Comparison of ENCODE assay signal across 10 mouse cellular contexts in genomic region chr17:5352901-5353300, GRCm38 (mm10).
DNase-seq lines count a peak whose midpoint lies in the region; ATAC-seq and TF ChIP-seq lines count a peak whose summit lies in the region.
"Had no signal": no experiment of that assay in that cellular context is flagged by ENCODE, and none has a peak within 500 bp of the region (broad histone marks: within the 10 kb centered on the region; RNA-seq: fewer than 3 reads in every experiment).

No protein-coding gene starts in this region.

- TF ChIP-seq EP300 in heart, postnatal 0 days (IDR thresholded peaks at IDR 0.05; ENCODE audit: low read depth) = no peak
- TF ChIP-seq EP300 in lung, postnatal 0 days (IDR thresholded peaks at IDR 0.05) = no peak

- H3K4me3 ChIP-seq in hindbrain, embryonic 13.5 days = no peak overlapping the region
- H3K4me3 ChIP-seq in hindbrain, embryonic 12.5 days = no peak overlapping the region
- no peak overlapping the region for H3K4me3 ChIP-seq in heart, postnatal 0 days (ENCODE audit: low read depth, low read length)
- H3K4me3 ChIP-seq in lung, postnatal 0 days (ENCODE audit: low read depth, low read length) = no peak overlapping the region
- H3K4me3 ChIP-seq in liver, embryonic 11.5 days (ENCODE audit: low read depth, low read length) = no peak overlapping the region
- H3K4me3 ChIP-seq: erythroblast, embryonic 14.5 days had no signal

- H3K27me3 ChIP-seq in hindbrain, embryonic 13.5 days = no peaks in the 10 kb centered on the region
- H3K27me3 ChIP-seq in hindbrain, embryonic 12.5 days = no peaks in the 10 kb centered on the region
- H3K27me3 ChIP-seq in heart, postnatal 0 days (ENCODE audit: control insufficient read depth, insufficient read depth, low read length) = no peaks in the 10 kb centered on the region
- no peaks in the 10 kb centered on the region for H3K27me3 ChIP-seq in lung, postnatal 0 days (replicated peaks; ENCODE audit: insufficient read depth, low read length)
- H3K27me3 ChIP-seq in liver, embryonic 11.5 days (replicated peaks; ENCODE audit: control insufficient read depth, insufficient read depth, low read length) = no peaks in the 10 kb centered on the region

- peaks cover 6% of the 10 kb centered on the region; the same call in 1 of the 2 replicates for H3K4me1 ChIP-seq in hindbrain, embryonic 13.5 days (replicated peaks)
- H3K4me1 ChIP-seq in hindbrain, embryonic 12.5 days = no peaks in the 10 kb centered on the region
- peaks cover 3% of the 10 kb centered on the region; the same call in 1 of the 2 replicates for H3K4me1 ChIP-seq in heart, postnatal 0 days (ENCODE audit: control insufficient read depth, insufficient read depth)
- H3K4me1 ChIP-seq in lung, postnatal 0 days (ENCODE audit: insufficient read depth, low read depth, low read length) = no peaks in the 10 kb centered on the region
- no peaks in the 10 kb centered on the region for H3K4me1 ChIP-seq in liver, embryonic 11.5 days (replicated peaks; ENCODE audit: control insufficient read depth, insufficient read depth, low read length)

- peak; percentile 60 for ATAC-seq in hindbrain, embryonic 13.5 days (ENCODE audit: low FRiP score)
- no peak; the same call in 1 of the 2 replicates for ATAC-seq in hindbrain, embryonic 12.5 days (ENCODE audit: low FRiP score)
- peak; percentile 84 for ATAC-seq in cerebellum, adult (ENCODE audit: insufficient number of reproducible peaks, low FRiP score, low TSS enrichment)
- ATAC-seq in heart, postnatal 0 days (ENCODE audit: insufficient read depth, low read depth) = peak; percentile 74
- peak; percentile 21; the same call in 1 of the 2 replicates for ATAC-seq in lung, postnatal 0 days
- no peak for ATAC-seq in liver, embryonic 11.5 days (replicated peaks; ENCODE audit: low FRiP score)

- no peak overlapping the region for H3K4me2 ChIP-seq in hindbrain, embryonic 13.5 days
- no peak overlapping the region for H3K4me2 ChIP-seq in hindbrain, embryonic 12.5 days (replicated peaks)
- no peak overlapping the region for H3K4me2 ChIP-seq in heart, postnatal 0 days (ENCODE audit: low read depth, low read length)
- H3K4me2 ChIP-seq in lung, postnatal 0 days (replicated peaks; ENCODE audit: low read depth, low read length) = no peak overlapping the region
- H3K4me2 ChIP-seq in liver, embryonic 11.5 days = no peak overlapping the region

- no peaks in the 10 kb centered on the region for H3K36me3 ChIP-seq in hindbrain, embryonic 13.5 days
- H3K36me3 ChIP-seq in hindbrain, embryonic 12.5 days = no peaks in the 10 kb centered on the region
- H3K36me3 ChIP-seq in heart, postnatal 0 days (replicated peaks; ENCODE audit: control insufficient read depth, insufficient read depth, low read length) = no peaks in the 10 kb centered on the region
- H3K36me3 ChIP-seq in lung, postnatal 0 days (ENCODE audit: insufficient read depth, low read length) = no peaks in the 10 kb centered on the region
- no peaks in the 10 kb centered on the region for H3K36me3 ChIP-seq in liver, embryonic 11.5 days (ENCODE audit: control insufficient read depth, insufficient read depth, low read length)
- H3K36me3 ChIP-seq: G1E had no signal

- WGBS in hindbrain, embryonic 13.5 days = 61% methylated on average over 5 of the region's 5 CpGs
- 67% methylated on average over 5 of the region's 5 CpGs for WGBS in hindbrain, embryonic 12.5 days
- WGBS in heart, postnatal 0 days = 29% methylated on average over 5 of the region's 5 CpGs
- WGBS in lung, postnatal 0 days = 39% methylated on average over 5 of the region's 5 CpGs
- 75% methylated on average over 5 of the region's 5 CpGs for WGBS in liver, embryonic 11.5 days

- no peak overlapping the region for H3K9ac ChIP-seq in hindbrain, embryonic 13.5 days
- no peak overlapping the region for H3K9ac ChIP-seq in hindbrain, embryonic 12.5 days
- H3K9ac ChIP-seq in heart, postnatal 0 days (replicated peaks; ENCODE audit: low read depth, low read length) = no peak overlapping the region
- H3K9ac ChIP-seq in lung, postnatal 0 days (replicated peaks; ENCODE audit: low read depth) = no peak overlapping the region
- no peak overlapping the region for H3K9ac ChIP-seq in liver, embryonic 11.5 days (ENCODE audit: low read depth, low read length)

- 0 out of 2 replicates have a peak overlapping the region, but pooled peaks have one; percentile 30 for H3K27ac ChIP-seq in hindbrain, embryonic 13.5 days
- H3K27ac ChIP-seq in hindbrain, embryonic 12.5 days = no peak overlapping the region
- H3K27ac ChIP-seq in heart, postnatal 0 days (ENCODE audit: low read depth) = no peak overlapping the region
- H3K27ac ChIP-seq in lung, postnatal 0 days (ENCODE audit: low read length) = no peak overlapping the region
- H3K27ac ChIP-seq in liver, embryonic 11.5 days (ENCODE audit: low read depth, low read length) = no peak overlapping the region

- H3K9me3 ChIP-seq in hindbrain, embryonic 13.5 days = no peaks in the 10 kb centered on the region
- 0 out of 2 replicates have a peak, but pooled peaks cover 3% of the 10 kb centered on the region for H3K9me3 ChIP-seq in hindbrain, embryonic 12.5 days (replicated peaks)
- no peaks in the 10 kb centered on the region for H3K9me3 ChIP-seq in heart, postnatal 0 days (replicated peaks; ENCODE audit: control insufficient read depth, low read length)
- no peaks in the 10 kb centered on the region for H3K9me3 ChIP-seq in lung, postnatal 0 days (ENCODE audit: low read length)
- no peaks in the 10 kb centered on the region for H3K9me3 ChIP-seq in liver, embryonic 11.5 days (ENCODE audit: control insufficient read depth, low read length)
- H3K9me3 ChIP-seq: G1E had no signal

- peak; percentile 32; the same call in 1 of the 2 replicates for TF ChIP-seq CTCF in heart, postnatal 0 days (IDR thresholded peaks at IDR 0.05; ENCODE audit: low read depth)
- TF ChIP-seq CTCF in lung, postnatal 0 days (IDR thresholded peaks at IDR 0.05) = no peak; the same call in 1 of the 2 replicates

- DNase-seq in 3T3-L1 (ENCODE audit: low read depth, low spot score) = peak; percentile 20
- peak; percentile 66 for DNase-seq in heart, postnatal 0 days (ENCODE audit: low spot score)
- DNase-seq in lung, postnatal 0 days (ENCODE audit: low spot score) = peak; percentile 61
- DNase-seq in spleen, adult 18-20 months = no peak
- no peak for DNase-seq in liver, embryonic 11.5 days (ENCODE audit: low spot score)

Comparison
In these comparisons a context has a peak if more than half of its experiments do, and no peak if none do; other contexts are left out.
1. ATAC-seq: peak in hindbrain, embryonic 13.5 days (single experiment), cerebellum, adult (single experiment), heart, postnatal 0 days (single experiment) and lung, postnatal 0 days (single experiment); none in hindbrain, embryonic 12.5 days (single experiment) and liver, embryonic 11.5 days (single experiment).
2. DNase-seq: peak in 3T3-L1 (single experiment), heart, postnatal 0 days (single experiment) and lung, postnatal 0 days (single experiment); none in spleen, adult 18-20 months (0 of 2) and liver, embryonic 11.5 days (single experiment).